Mouse (Mus musculus) kidney, adult 2 months (tissue): ENCODE results near the gene Vmn1r222. TPM values are rescaled to one million over a fixed set of nuclear protein-coding genes. Genes with fewer than 3 reads are reported as not detected.
"Not testable (repeated sequence)": the region's sequence is repeated elsewhere in the genome, so short reads cannot be mapped to it uniquely, and the experiment has no call there.

Source experiments
- DNase-seq: peaks from one replicate; pipeline ENCODE4 v3.0.0; 2021
- H3K27ac ChIP-seq: fragments of 200-500 bp; 2 replicates; pipeline ENCODE4 v1.5.1; 2012; ENCODE audit warnings: low read depth, low read length, control low read depth, inconsistent platforms; ENCODE audit not compliant: insufficient read depth
- H3K27me3 ChIP-seq: fragments of 200-500 bp; replicated peaks from 2 replicates; pipeline ENCODE4 v1.6.1; 2012; ENCODE audit warnings: mild to moderate bottlenecking, moderate library complexity, low read length, inconsistent platforms; ENCODE audit not compliant: control insufficient read depth, insufficient read depth
- H3K36me3 ChIP-seq: fragments of 200-500 bp; 2 replicates; pipeline ENCODE4 v1.6.1; 2012; ENCODE audit warnings: mild to moderate bottlenecking, moderate library complexity, low read length, inconsistent platforms; ENCODE audit not compliant: control insufficient read depth, insufficient read depth
- H3K4me1 ChIP-seq: fragments of 200-500 bp; 2 replicates; pipeline ENCODE4 v1.6.1; 2011; ENCODE audit warnings: low read length; ENCODE audit not compliant: control insufficient read depth, insufficient read depth
- H3K4me3 ChIP-seq: fragments of 200-500 bp; 2 replicates; pipeline ENCODE4 v1.5.1; 2011; ENCODE audit warnings: mild to moderate bottlenecking, low read depth, low read length, control low read depth; ENCODE audit not compliant: insufficient read depth
- CTCF ChIP-seq: fragments of 200-500 bp; conservative IDR thresholded peaks from 2 replicates; pipeline ENCODE4 v1.5.1; 2011; ENCODE audit warnings: low read depth, mild to moderate bottlenecking, control low read depth, low read length, moderate library complexity, mixed read lengths; ENCODE audit not compliant: insufficient read depth, insufficient read length
- POLR2A ChIP-seq: fragments of 200-500 bp; IDR thresholded peaks from one replicate; pipeline ENCODE4 v1.6.1; 2011; ENCODE audit warnings: low read depth, low read length, control low read depth
- WGBS: fragments of 180-500 bp; shearing (Covaris S2); methylation state at CpG from one replicate; pipeline ENCODE4 v1.1.7; 2018; 5-methylcytosine and 5-hydroxymethylcytosine counted together
- polyA plus RNA-seq: library from polyadenylated mRNA; depleted of rRNA; stranded (reverse); fragments of >200 nt; gene quantifications from 2 replicates; pipeline ENCODE4 v1.2.3, GENCODE M21; 2012; rRNA removed

Vmn1r222 gene
- polyA plus RNA-seq = not detected in 2 replicates

GRCm38 (mm10) chr13:23235847-23236246 is at the start of gene Vmn1r222:
TSS of gene Vmn1r222 (minus strand) at chr13:23235947.
- H3K36me3 ChIP-seq, H3K4me1 ChIP-seq, H3K4me3 ChIP-seq, H3K27me3 ChIP-seq, DNase-seq, H3K27ac ChIP-seq: not testable (repeated sequence)

- DNase-seq = no peak
- Histone ChIP-seq H3K4me3 (no peak overlapping the region), H3K27me3 (no peaks in the 10 kb centered on the region; the same call in 1 of the 2 replicates), H3K27ac (no peak overlapping the region), H3K4me1 (no peaks in the 10 kb centered on the region), H3K36me3 (no peaks in the 10 kb centered on the region)
- 10% methylated on average over 22 of the region's 22 CpGs for WGBS
- TF ChIP-seq CTCF = no peak
- no peak for TF ChIP-seq POLR2A
These were observed 49.6 kb upstream of the Vmn1r222 start for GRCm38 (mm10) chr13:23285191-23285920.

- H3K4me3 ChIP-seq = no peak overlapping the region
- WGBS = 81% methylated on average over 3 of the region's 3 CpGs
These were observed 44.2 kb upstream of the Vmn1r222 start for GRCm38 (mm10) chr13:23279992-23280391.

GRCm38 (mm10) chr13:23279576-23279975 is 43.8 kb upstream of the Vmn1r222 start:
- 90% methylated on average over 4 of the region's 4 CpGs for WGBS
- no peak for DNase-seq
- Histone ChIP-seq H3K27me3 (no peaks in the 10 kb centered on the region; the same call in 1 of the 2 replicates), H3K27ac (no peak overlapping the region), H3K36me3 (no peaks in the 10 kb centered on the region), H3K4me1 (no peaks in the 10 kb centered on the region), H3K4me3 (no peak overlapping the region)
- TF ChIP-seq CTCF (no peak), POLR2A (no peak)

More at GRCm38 (mm10) chr13:23279992-23280391, 44.2 kb upstream of the Vmn1r222 start:
- Histone ChIP-seq H3K4me1 (no peaks in the 10 kb centered on the region), H3K27ac (no peak overlapping the region), H3K36me3 (no peaks in the 10 kb centered on the region), H3K27me3 (no peaks in the 10 kb centered on the region; the same call in 1 of the 2 replicates)
- TF ChIP-seq CTCF (no peak), POLR2A (no peak)
- no peak for DNase-seq

GRCm38 (mm10) chr13:23270321-23271101 is 34.8 kb upstream of the Vmn1r222 start:
- Histone ChIP-seq H3K36me3 (no peaks in the 10 kb centered on the region), H3K4me1 (no peaks in the 10 kb centered on the region), H3K27me3 (no peaks in the 10 kb centered on the region; the same call in 1 of the 2 replicates), H3K27ac (no peak overlapping the region), H3K4me3 (no peak overlapping the region)
- no peak for DNase-seq
- 5% methylated on average over 34 of the region's 34 CpGs for WGBS
- TF ChIP-seq POLR2A (no peak), CTCF (no peak)

- no peaks in the 10 kb centered on the region for H3K36me3 ChIP-seq
These were observed 33.9 kb upstream of the Vmn1r222 start for GRCm38 (mm10) chr13:23269681-23270080.

GRCm38 (mm10) chr13:23269127-23269526 is 33.4 kb upstream of the Vmn1r222 start:
- not testable (repeated sequence) for H3K36me3 ChIP-seq, DNase-seq, H3K4me1 ChIP-seq, H3K27ac ChIP-seq, H3K4me3 ChIP-seq, H3K27me3 ChIP-seq
- 42% methylated on average over 4 of the region's 4 CpGs for WGBS

More at GRCm38 (mm10) chr13:23269681-23270080, 33.9 kb upstream of the Vmn1r222 start:
- Histone ChIP-seq H3K27me3 (no peaks in the 10 kb centered on the region; the same call in 1 of the 2 replicates), H3K4me1 (no peaks in the 10 kb centered on the region), H3K4me3 (no peak overlapping the region), H3K27ac (no peak overlapping the region)
- WGBS = 40% methylated on average over 11 of the region's 11 CpGs
- DNase-seq = no peak
- no peak for TF ChIP-seq POLR2A

- not testable (repeated sequence) for H3K4me1 ChIP-seq, DNase-seq
- 72% methylated on average over 3 of the region's 3 CpGs for WGBS
These were observed 32.9 kb upstream of the Vmn1r222 start for GRCm38 (mm10) chr13:23268606-23269005.

More at GRCm38 (mm10) chr13:23268606-23269005, 32.9 kb upstream of the Vmn1r222 start:
- H3K27me3 ChIP-seq, H3K27ac ChIP-seq, H3K36me3 ChIP-seq, H3K4me3 ChIP-seq: not testable (repeated sequence)
